Mouse (Mus musculus) hindbrain, embryonic 11.5 days (tissue): ENCODE results near the gene Cxcr6. TPM values are rescaled to one million over a fixed set of nuclear protein-coding genes. Genes with fewer than 3 reads are reported as not detected.

Experiments
- ATAC-seq: fragments of 200-750 bp; cut with Nextera tagmentation; 2 replicates; pipeline ENCODE4 v1.8.0; 2017; ENCODE audit warnings: mild to moderate bottlenecking, moderate TSS enrichment, moderate library complexity; ENCODE audit not compliant: low FRiP score
- DNase-seq: peaks from one replicate; pipeline ENCODE4 v3.0.0-alpha.2; 2015; ENCODE audit warnings: low spot score
- H3K27ac ChIP-seq: fragments of 300-500 bp; sonication (generic); 2 replicates; pipeline ENCODE4 v1.5.1; 2014; ENCODE audit warnings: mild to moderate bottlenecking, low read depth, low read length
- H3K27me3 ChIP-seq: fragments of 300-500 bp; sonication (generic); 2 replicates; pipeline ENCODE4 v1.6.1; 2014; ENCODE audit warnings: mild to moderate bottlenecking, low read length, moderate library complexity, mixed read lengths; ENCODE audit not compliant: control insufficient read depth, insufficient read depth
- H3K36me3 ChIP-seq: fragments of 300-500 bp; sonication (generic); 2 replicates; pipeline ENCODE4 v1.6.1; 2014; ENCODE audit warnings: mild to moderate bottlenecking, low read length, moderate library complexity, mixed read lengths; ENCODE audit not compliant: control insufficient read depth, insufficient read depth
- H3K4me1 ChIP-seq: fragments of 300-500 bp; sonication (generic); replicated peaks from 2 replicates; pipeline ENCODE4 v1.6.1; 2014; ENCODE audit warnings: low read length, mixed read lengths; ENCODE audit not compliant: control insufficient read depth, insufficient read depth
- H3K4me2 ChIP-seq: fragments of 300-500 bp; sonication (generic); replicated peaks from 2 replicates; pipeline ENCODE4 v1.6.1; 2014; ENCODE audit warnings: mild to moderate bottlenecking, low read depth, low read length
- H3K4me3 ChIP-seq: fragments of 300-500 bp; sonication (generic); 2 replicates; pipeline ENCODE4 v1.5.1; 2014; ENCODE audit warnings: low read depth, low read length
- H3K9ac ChIP-seq: fragments of 300-500 bp; sonication (generic); 2 replicates; pipeline ENCODE4 v1.6.1; 2014; ENCODE audit warnings: low read depth, low read length
- H3K9me3 ChIP-seq: fragments of 300-500 bp; sonication (generic); 2 replicates; pipeline ENCODE4 v1.6.1; 2016; ENCODE audit warnings: low read length; ENCODE audit not compliant: control insufficient read depth
- WGBS: fragments of 180-500 bp; shearing (Covaris S2); extraction: QIAGEN DNeasy Blood & Tissue Kit; methylation state at CpG from one replicate; pipeline ENCODE4 v1.1.7; 2014; 5-methylcytosine and 5-hydroxymethylcytosine counted together
- polyA plus RNA-seq: library from polyadenylated mRNA; unstranded; fragments of >200 nt; fragmentation: Nextera tagmentation; extraction: Ambion mirVana; gene quantifications from 2 replicates; pipeline ENCODE4 v1.2.1, GENCODE M21; 2014

Gene Cxcr6
- polyA plus RNA-seq, 1 experiment from 2014 or later, result 0.48 TPM

GRCm38 (mm10) chr9:123851713-123852448, 45.6 kb downstream of the Cxcr6 start, which contains the start of gene Fyco1:
TSS of gene Fyco1 (minus strand) at chr9:123851899.
- Histone ChIP-seq H3K9me3 (no peaks in the 10 kb centered on the region), H3K36me3 (no peaks in the 10 kb centered on the region), H3K27me3 (no peaks in the 10 kb centered on the region), H3K4me1 (no peaks in the 10 kb centered on the region), H3K4me2 (peak within 1 kb of the TSS; percentile 72), H3K9ac (peak within 1 kb of the TSS; percentile 67), H3K27ac (peak within 1 kb of the TSS; percentile 51), H3K4me3 (peak within 1 kb of the TSS; percentile 58)
- WGBS, result under 1% methylated on average over 45 of the region's 47 CpGs
- ATAC-seq (peak; percentile 98), DNase-seq (peak; percentile 92)

- Histone ChIP-seq H3K9ac (peak overlapping the region; percentile 52; the same call in 1 of the 2 replicates), H3K27me3 (no peaks in the 10 kb centered on the region), H3K4me3 (peak overlapping the region; percentile 22; the same call in 1 of the 2 replicates), H3K27ac (no peak overlapping the region), H3K4me1 (no peaks in the 10 kb centered on the region), H3K4me2 (peak overlapping the region; percentile 40), H3K36me3 (no peaks in the 10 kb centered on the region), H3K9me3 (no peaks in the 10 kb centered on the region)
- WGBS, result 63% methylated on average over 5 of the region's 5 CpGs
- DNase-seq (peak; percentile 25), ATAC-seq (peak; percentile 21)
Observed at GRCm38 (mm10) chr9:123852449-123853390, 46.4 kb downstream of the Cxcr6 start.

- no peak overlapping the region for H3K4me3 ChIP-seq
- no peaks in the 10 kb centered on the region for H3K36me3 ChIP-seq
- no peaks in the 10 kb centered on the region for H3K9me3 ChIP-seq
- no peak overlapping the region for H3K9ac ChIP-seq
- no peak overlapping the region for H3K4me2 ChIP-seq
- WGBS, result 91% methylated on average over 2 of the region's 2 CpGs
- H3K27me3 ChIP-seq, result no peaks in the 10 kb centered on the region
- ATAC-seq, result no peak
- H3K4me1 ChIP-seq, result no peaks in the 10 kb centered on the region
- H3K27ac ChIP-seq, result no peak overlapping the region
- DNase-seq, result no peak
Observed at GRCm38 (mm10) chr9:123856836-123857235, 50.6 kb downstream of the Cxcr6 start.

Other genes with a start within 250 kb of the Cxcr6 start
- 0.08 and 0.22 TPM in 2 replicates for gene Slc6a20b, start 173.9 kb upstream of the Cxcr6 start, polyA plus RNA-seq
- 0.06 and 0.09 TPM in 2 replicates for gene Ccr9, start 128.0 kb upstream of the Cxcr6 start, polyA plus RNA-seq
- gene Slc6a20a, start 127.6 kb upstream of the Cxcr6 start, polyA plus RNA-seq, result 0.95 and 1.5 TPM in 2 replicates
- 55.0 and 58.6 TPM in 2 replicates for gene Lztfl1, start 88.8 kb upstream of the Cxcr6 start, polyA plus RNA-seq
- gene Fyco1, start 45.4 kb downstream of the Cxcr6 start, polyA plus RNA-seq, result 6.8 and 9.5 TPM in 2 replicates
- 0.04 and 0.06 TPM in 2 replicates for gene Xcr1, start 55.6 kb downstream of the Cxcr6 start, polyA plus RNA-seq
- gene Ccr1, start 162.2 kb downstream of the Cxcr6 start, polyA plus RNA-seq, result 0.70 and 1.3 TPM in 2 replicates
- gene Ccr1l1, start 171.9 kb downstream of the Cxcr6 start, polyA plus RNA-seq, result not detected in 2 replicates
- gene Ccr3, start 215.5 kb downstream of the Cxcr6 start, polyA plus RNA-seq, result 0.14 TPM in 1 of 2 replicates, not detected in the other